20 mouse cellular contexts compared by ENCODE assay signal in the genomic region with DNA sequence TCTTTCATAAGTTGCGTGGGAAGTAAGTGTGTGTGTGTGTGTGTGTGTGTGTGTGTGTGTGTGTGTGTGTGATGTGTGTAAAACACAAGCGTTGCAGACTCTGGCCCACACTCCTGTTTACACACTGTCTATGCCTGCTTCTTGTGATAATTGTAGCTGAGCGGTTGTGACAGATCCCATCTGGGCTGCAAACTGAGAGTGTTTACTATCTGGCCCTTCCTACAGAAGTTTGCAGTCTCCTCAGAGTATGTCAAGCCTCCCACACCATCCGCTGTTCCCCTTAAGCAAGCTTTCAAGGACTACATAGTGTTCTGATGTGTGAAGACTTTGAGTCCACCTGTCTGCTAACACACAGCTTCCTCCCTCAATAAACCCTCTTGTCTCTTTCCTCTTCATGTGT. TPM values are rescaled to one million over a fixed set of nuclear protein-coding genes. Genes with fewer than 3 reads are reported as not detected.
DNase-seq lines count a peak whose midpoint lies in the region; ATAC-seq and TF ChIP-seq lines count a peak whose summit lies in the region.
"Had no signal": no experiment of that assay in that cellular context is flagged by ENCODE, and none has a peak within 500 bp of the region (broad histone marks: within the 10 kb centered on the region; RNA-seq: fewer than 3 reads in every experiment).

No protein-coding gene starts in this region.

- no peak for ATAC-seq in midbrain, postnatal 0 days (ENCODE audit: low FRiP score)
- ATAC-seq: intestine, embryonic 15.5 days; liver, postnatal 0 days had no signal

- no peaks in the 10 kb centered on the region for H3K36me3 ChIP-seq in midbrain, postnatal 0 days (ENCODE audit: insufficient read depth, low read length)
- H3K36me3 ChIP-seq: embryonic facial prominence, embryonic 10.5 days; hindbrain, embryonic 13.5 days; intestine, embryonic 15.5 days; limb, embryonic 15.5 days had no signal

- no peak for TF ChIP-seq CTCF in midbrain, postnatal 0 days (IDR thresholded peaks at IDR 0.05)

- WGBS in midbrain, postnatal 0 days = 95% methylated on average over 4 of the region's 4 CpGs

- no peaks in the 10 kb centered on the region for H3K27me3 ChIP-seq in midbrain, postnatal 0 days (ENCODE audit: insufficient read depth, low read length)
- H3K27me3 ChIP-seq: hindbrain, embryonic 13.5 days; intestine, embryonic 15.5 days; limb, embryonic 15.5 days had no signal

- H3K27ac ChIP-seq in midbrain, postnatal 0 days (ENCODE audit: low read depth, low read length) = no peak overlapping the region
- H3K27ac ChIP-seq: embryonic facial prominence, embryonic 10.5 days; hindbrain, embryonic 13.5 days; intestine, embryonic 15.5 days; limb, embryonic 15.5 days had no signal

- no peak overlapping the region for H3K4me3 ChIP-seq in midbrain, postnatal 0 days (ENCODE audit: low read depth, low read length)
- H3K4me3 ChIP-seq: embryonic facial prominence, embryonic 10.5 days; erythroblast, embryonic 14.5 days; hindbrain, embryonic 13.5 days; intestine, embryonic 15.5 days; limb, embryonic 15.5 days had no signal

- H3K4me2 ChIP-seq in midbrain, postnatal 0 days (ENCODE audit: low read depth, low read length, poor library complexity, severe bottlenecking) = no peak overlapping the region
- H3K4me2 ChIP-seq: hindbrain, embryonic 13.5 days; intestine, embryonic 15.5 days; limb, embryonic 15.5 days had no signal

- no peaks in the 10 kb centered on the region for H3K4me1 ChIP-seq in midbrain, postnatal 0 days (ENCODE audit: insufficient read depth, low read length)
- H3K4me1 ChIP-seq: embryonic facial prominence, embryonic 10.5 days; hindbrain, embryonic 13.5 days; intestine, embryonic 15.5 days; limb, embryonic 15.5 days had no signal

- H3K9ac ChIP-seq in midbrain, postnatal 0 days (replicated peaks; ENCODE audit: low read length, poor library complexity, severe bottlenecking) = no peak overlapping the region
- H3K9ac ChIP-seq: hindbrain, embryonic 13.5 days; intestine, embryonic 15.5 days; limb, embryonic 15.5 days; liver, postnatal 0 days had no signal

- no peaks in the 10 kb centered on the region for H3K9me3 ChIP-seq in midbrain, postnatal 0 days (ENCODE audit: low read length)
- H3K9me3 ChIP-seq: embryonic facial prominence, embryonic 10.5 days; hindbrain, embryonic 13.5 days; intestine, embryonic 15.5 days; limb, embryonic 15.5 days had no signal

- DNase-seq in layer of hippocampus, adult 11-12 months (ENCODE audit: low spot score) = peak; percentile 39
- DNase-seq in layer of hippocampus, adult 9-10 months (ENCODE audit: low spot score) = no peak
- DNase-seq in right cerebral cortex, postnatal 36 days (ENCODE audit: low spot score in 2 of 2) = peak; percentile 57 to 78
- DNase-seq in right cerebral cortex, postnatal 25 days = no peak
- peak; percentile 50 to 65 for DNase-seq in left cerebral cortex, adult 18-20 months (ENCODE audit: low spot score in 2 of 2)
- DNase-seq in telencephalon, adult 2 months (ENCODE audit: low read depth, low spot score) = peak; percentile 87
- no peak for DNase-seq in midbrain, postnatal 0 days (ENCODE audit: low spot score)
- DNase-seq in B cell, adult 2 months = no peak
- DNase-seq: adrenal gland, postnatal 14 days; cerebellum, postnatal 36 days; heart, postnatal 10 days; kidney, postnatal 4 days; liver, postnatal 0 days; retina, postnatal 1 day; thymus, postnatal 4 days had no signal

RNA-seq across cellular contexts. Expression of gene Zfp622, which starts 58.0 kb away (rescaled TPM):
- 10 to 100 TPM; 48.5 to 56.6 TPM for total RNA-seq in left cerebral cortex, adult 18-20 months (2021)
- 35.6 and 37.2 TPM in 2 replicates for total RNA-seq in midbrain, postnatal 0 days (2014; rRNA removed)
- 28.6 and 33.9 TPM in 2 replicates for polyA plus RNA-seq in midbrain, postnatal 0 days (2015; fragmentation: Nextera tagmentation; extraction: Ambion mirVana)

Comparison
In these comparisons a context has a peak if more than half of its experiments do, and no peak if none do; other contexts are left out.
1. DNase-seq: peak in layer of hippocampus, adult 11-12 months (single experiment), right cerebral cortex, postnatal 36 days (2 of 2), left cerebral cortex, adult 18-20 months (2 of 2) and telencephalon, adult 2 months (single experiment); none in layer of hippocampus, adult 9-10 months (single experiment), right cerebral cortex, postnatal 25 days (single experiment), midbrain, postnatal 0 days (single experiment) and B cell, adult 2 months (0 of 2).